Mouse (Mus musculus) duodenum, adult 2 months (tissue): ENCODE data around the gene Src. TPM values are rescaled to one million over a fixed set of nuclear protein-coding genes. Genes with fewer than 3 reads are reported as not detected.

ENCODE experiments used
- polyA plus RNA-seq: library from polyadenylated mRNA; depleted of rRNA; stranded (reverse); fragments of >200 nt; gene quantifications from 2 replicates; pipeline ENCODE4 v1.2.3, GENCODE M21; 2012; ENCODE audit warnings: low replicate concordance; rRNA removed

Gene Src
- 84.5 and 175 TPM in 2 replicates for polyA plus RNA-seq

GRCm38 (mm10) chr2:157418206-157418605, at the start of gene Src:
Src (plus strand) TSS chr2:157418444.

Other genes starting within 250 kb of the Src start
- 2.5 and 2.8 TPM in 2 replicates for gene Rbl1, start 213.9 kb upstream of the Src start, polyA plus RNA-seq
- gene Rpn2, start 139.4 kb upstream of the Src start, polyA plus RNA-seq: 153 and 162 TPM in 2 replicates
- 0.07 and 0.14 TPM in 2 replicates for gene Mroh8, start 138.9 kb upstream of the Src start, polyA plus RNA-seq
- gene Ghrh, start 70.9 kb upstream of the Src start, polyA plus RNA-seq: not detected in 2 replicates
- gene Manbal, start 50.9 kb upstream of the Src start, polyA plus RNA-seq: 60.2 and 67.8 TPM in 2 replicates
- 8.2 and 22.3 TPM in 2 replicates for gene Nnat, start 141.6 kb downstream of the Src start, polyA plus RNA-seq
- 20.8 and 35.0 TPM in 2 replicates for gene Blcap, start 152.8 kb downstream of the Src start, polyA plus RNA-seq